Comparison of ENCODE assay signal across 17 mouse cellular contexts in genomic region chr9:115915586-115916270, GRCm38 (mm10). TPM values are rescaled to one million over a fixed set of nuclear protein-coding genes. Genes with fewer than 3 reads are reported as not detected.
DNase-seq lines count a peak whose midpoint lies in the region; ATAC-seq lines count a peak whose summit lies in the region.
"Had no signal": no experiment of that assay in that cellular context is flagged by ENCODE, and none has a peak within 500 bp of the region (broad histone marks: within the 10 kb centered on the region; RNA-seq: fewer than 3 reads in every experiment).

No protein-coding gene starts in this region.

- no peak overlapping the region for H3K4me2 ChIP-seq in forebrain, embryonic 16.5 days (ENCODE audit: low read length)
- H3K4me2 ChIP-seq in forebrain, embryonic 15.5 days (replicated peaks): no peak overlapping the region
- H3K4me2 ChIP-seq: kidney, embryonic 15.5 days; liver, embryonic 15.5 days; midbrain, embryonic 13.5 days had no signal

- H3K27me3 ChIP-seq in forebrain, embryonic 16.5 days (replicated peaks; ENCODE audit: control insufficient read depth, insufficient read depth, low read length): no peaks in the 10 kb centered on the region
- H3K27me3 ChIP-seq in forebrain, embryonic 15.5 days: no peaks in the 10 kb centered on the region
- H3K27me3 ChIP-seq: kidney, embryonic 15.5 days; liver, embryonic 15.5 days; midbrain, embryonic 13.5 days had no signal

- ATAC-seq in forebrain, embryonic 16.5 days: peak; percentile 47; the same call in 1 of the 2 replicates
- ATAC-seq in forebrain, embryonic 15.5 days (replicated peaks): no peak
- ATAC-seq: midbrain, embryonic 13.5 days had no signal

- no peak overlapping the region for H3K9ac ChIP-seq in forebrain, embryonic 16.5 days (replicated peaks; ENCODE audit: low read depth, low read length)
- no peak overlapping the region for H3K9ac ChIP-seq in forebrain, embryonic 15.5 days (replicated peaks)
- H3K9ac ChIP-seq: kidney, embryonic 15.5 days; liver, embryonic 15.5 days; midbrain, embryonic 13.5 days had no signal

- 36% methylated on average over 14 of the region's 14 CpGs for WGBS in forebrain, embryonic 16.5 days
- WGBS in forebrain, embryonic 15.5 days: 44% methylated on average over 14 of the region's 14 CpGs

- no peaks in the 10 kb centered on the region for H3K36me3 ChIP-seq in forebrain, embryonic 16.5 days (ENCODE audit: control insufficient read depth, insufficient read depth)
- H3K36me3 ChIP-seq in forebrain, embryonic 15.5 days: no peaks in the 10 kb centered on the region
- H3K36me3 ChIP-seq: G1E; kidney, embryonic 15.5 days; liver, embryonic 15.5 days; midbrain, embryonic 13.5 days had no signal

- H3K27ac ChIP-seq in forebrain, embryonic 16.5 days (ENCODE audit: low read length): no peak overlapping the region; the same call in 1 of the 2 replicates
- no peak overlapping the region for H3K27ac ChIP-seq in forebrain, embryonic 15.5 days (replicated peaks)
- H3K27ac ChIP-seq: kidney, embryonic 15.5 days; liver, embryonic 15.5 days; midbrain, embryonic 13.5 days had no signal

- DNase-seq in layer of hippocampus, adult 18-20 months (ENCODE audit: low spot score in 2 of 2): peak; percentile 5 to 48
- no peak for DNase-seq in layer of hippocampus, adult 11-12 months (ENCODE audit: low spot score)
- peak; percentile 46 to 50 for DNase-seq in right cerebral cortex, postnatal 10 days (ENCODE audit: low spot score in 2 of 2)
- no peak for DNase-seq in right cerebral cortex, adult 2 months (ENCODE audit: low spot score in 2 of 2)
- no peak for DNase-seq in thymus, postnatal 4 days
- no peak for DNase-seq in spleen, adult 12 weeks (ENCODE audit: low spot score)
- DNase-seq: adrenal gland, postnatal 36 days; B cell, adult 2 months; heart, postnatal 4 days; right cerebral cortex, adult 18-20 months; thymus, adult 2 months had no signal

- no peak overlapping the region for H3K4me3 ChIP-seq in forebrain, embryonic 16.5 days (replicated peaks; ENCODE audit: low read length)
- H3K4me3 ChIP-seq in forebrain, embryonic 15.5 days: no peak overlapping the region
- H3K4me3 ChIP-seq: kidney, embryonic 15.5 days; liver, embryonic 15.5 days; midbrain, embryonic 13.5 days had no signal

- H3K4me1 ChIP-seq in forebrain, embryonic 16.5 days (replicated peaks; ENCODE audit: control insufficient read depth, insufficient read depth, low read length): peaks cover 6% of the 10 kb centered on the region; the same call in 1 of the 2 replicates
- peaks cover 11% of the 10 kb centered on the region for H3K4me1 ChIP-seq in forebrain, embryonic 15.5 days
- H3K4me1 ChIP-seq: liver, embryonic 15.5 days; midbrain, embryonic 13.5 days had no signal

- H3K9me3 ChIP-seq in forebrain, embryonic 16.5 days (ENCODE audit: control insufficient read depth, low read length): no peaks in the 10 kb centered on the region
- H3K9me3 ChIP-seq in forebrain, embryonic 15.5 days: no peaks in the 10 kb centered on the region
- H3K9me3 ChIP-seq: kidney, embryonic 15.5 days; liver, embryonic 15.5 days; midbrain, embryonic 13.5 days had no signal

RNA-seq across cellular contexts. Expression of gene Gadl1, which starts 6.5 kb away (rescaled TPM):
- polyA plus RNA-seq in forebrain, embryonic 16.5 days (2015; fragmentation: Nextera tagmentation; extraction: Ambion mirVana): 0.24 and 0.39 TPM in 2 replicates
- polyA plus RNA-seq in forebrain, embryonic 15.5 days (2015; fragmentation: Nextera tagmentation; extraction: Ambion mirVana): 0.25 and 0.28 TPM in 2 replicates
- under 1 TPM; 0.74 to 0.81 TPM for total RNA-seq in layer of hippocampus, adult 18-20 months (2021)
- polyA plus RNA-seq: G1E had no signal

Comparison
In these comparisons a context has a peak if more than half of its experiments do, and no peak if none do; other contexts are left out.
1. DNase-seq: peak in layer of hippocampus, adult 18-20 months (2 of 2) and right cerebral cortex, postnatal 10 days (2 of 2); none in layer of hippocampus, adult 11-12 months (single experiment), right cerebral cortex, adult 2 months (0 of 2), thymus, postnatal 4 days (single experiment) and spleen, adult 12 weeks (single experiment).